Mouse (Mus musculus) urinary bladder, postnatal 10 days (tissue): ENCODE data around the gene Gm525.
"Not testable (repeated sequence)": the region's sequence is repeated elsewhere in the genome, so short reads cannot be mapped to it uniquely, and the experiment has no call there.

Experiments used
- DNase-seq: peaks from one replicate; pipeline ENCODE4 v3.0.0; 2022; ENCODE audit warnings: low spot score

The Gm525 gene

GRCm38 (mm10) chr11:89097292-89097691 lies 23.7 kb downstream of the Gm525 start:
- not testable (repeated sequence) for DNase-seq

DNA sequence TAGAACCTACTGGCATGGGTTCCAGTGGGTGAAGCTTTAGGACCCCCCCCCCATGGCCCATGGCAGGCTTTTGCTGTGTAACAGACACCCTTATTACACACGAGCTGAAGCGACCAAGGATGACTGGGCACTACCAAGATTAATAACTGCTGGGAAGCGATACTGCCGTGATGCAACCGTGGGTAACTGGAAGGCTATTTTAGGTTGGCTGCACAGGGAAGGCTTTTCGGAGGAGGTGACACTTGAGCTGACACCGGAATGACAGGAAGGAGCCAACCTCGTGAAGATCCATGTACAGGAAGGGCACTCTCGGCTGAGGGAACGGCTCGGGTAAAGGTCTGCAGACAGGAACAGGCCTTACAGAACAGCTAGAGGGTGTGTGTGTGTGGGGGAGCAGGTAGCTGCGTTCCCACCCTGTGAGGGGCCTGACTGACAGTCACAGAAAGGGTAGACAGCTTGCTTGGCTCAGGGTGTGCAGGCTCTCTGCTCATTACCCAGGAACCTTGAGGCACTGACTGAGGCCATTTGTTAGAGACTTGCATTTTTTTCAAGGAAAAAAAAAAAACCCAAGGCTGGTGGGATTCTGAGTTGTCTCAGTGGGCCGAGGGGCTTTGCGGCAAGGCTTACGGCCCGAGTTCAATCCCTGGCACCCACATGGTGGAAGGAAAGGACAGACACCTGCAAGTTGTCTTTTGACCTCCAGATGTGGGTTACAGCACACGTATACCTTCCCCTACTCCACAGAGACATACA lies 24.6 kb downstream of the Gm525 start:
- no peak for DNase-seq

GRCm38 (mm10) chr11:89098930-89099329 lies 25.3 kb downstream of the Gm525 start:
- DNase-seq = no peak

GRCm38 (mm10) chr11:89100403-89100802 lies 26.8 kb downstream of the Gm525 start:
- DNase-seq = peak; percentile 47

DNA sequence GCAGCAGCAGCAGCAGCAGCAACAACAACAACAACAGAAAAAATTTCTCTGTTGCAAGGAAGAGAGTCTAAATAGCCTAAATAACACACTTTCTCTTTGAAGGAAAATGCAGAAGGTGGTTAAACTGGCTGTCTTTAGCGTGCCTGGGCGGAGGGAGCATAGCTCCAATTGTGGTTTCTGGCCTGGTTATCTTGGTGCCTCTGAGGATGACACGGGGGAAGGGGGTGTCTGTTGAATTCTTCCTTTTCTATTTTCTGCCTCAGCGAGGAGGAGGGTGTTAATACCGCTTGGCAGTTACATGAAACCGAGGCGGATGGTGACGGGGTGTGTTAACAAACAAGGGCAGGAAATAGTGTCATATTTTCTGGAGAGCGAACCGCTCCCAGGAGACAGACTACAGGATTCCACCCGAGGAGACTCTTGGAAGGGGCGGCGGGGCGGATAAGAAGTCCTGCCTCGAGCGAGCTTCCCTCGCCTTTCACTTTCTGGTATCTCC lies 27.2 kb downstream of the Gm525 start:
- no peak for DNase-seq

DNA sequence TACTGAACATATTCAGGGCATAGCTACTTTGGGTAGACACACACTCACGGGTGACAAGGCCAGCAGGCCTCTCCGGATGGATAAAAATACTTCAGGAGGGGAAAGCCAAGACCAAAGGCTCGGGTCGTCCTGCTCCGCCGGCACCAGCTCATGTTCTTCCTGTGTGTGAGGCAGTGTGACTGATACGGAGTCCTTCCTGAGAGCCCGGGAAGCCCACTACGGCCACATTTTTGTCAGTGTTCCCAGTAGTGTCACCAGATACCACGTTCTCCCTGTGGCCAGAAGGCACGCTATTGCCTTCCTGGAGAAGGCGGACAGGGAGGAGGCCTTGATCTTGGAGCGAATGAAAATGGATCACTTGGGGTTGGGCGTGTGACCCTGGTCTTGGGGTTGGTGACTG lies 29.5 kb downstream of the Gm525 start:
- DNase-seq = no peak

- no peak for DNase-seq
Observed at GRCm38 (mm10) chr11:89105211-89105610, 31.6 kb downstream of the Gm525 start.

DNA sequence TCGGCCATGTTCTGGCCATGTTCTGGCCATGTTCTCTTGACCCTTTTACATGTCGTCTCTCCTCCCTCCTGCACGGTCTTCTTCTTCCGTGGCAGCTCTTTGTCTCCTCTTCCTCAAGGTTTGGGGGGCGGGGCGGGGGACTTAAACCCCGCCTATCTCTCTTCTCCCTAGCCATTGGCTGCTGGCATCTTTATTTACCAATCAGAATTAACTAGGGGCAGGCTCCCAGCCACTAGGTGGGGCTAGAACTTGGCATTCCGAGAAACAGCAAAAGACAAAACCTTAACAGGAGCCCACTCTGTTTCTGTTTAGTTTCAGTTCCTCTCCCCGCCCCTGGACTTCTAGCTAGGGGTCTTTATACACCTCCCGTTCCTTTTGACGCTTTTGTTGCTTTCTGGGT lies 32.2 kb downstream of the Gm525 start:
- DNase-seq = no peak

- no peak for DNase-seq
Observed at GRCm38 (mm10) chr11:89107180-89107807, 33.7 kb downstream of the Gm525 start.

GRCm38 (mm10) chr11:89124411-89124810 lies 50.8 kb downstream of the Gm525 start:
- no peak for DNase-seq

GRCm38 (mm10) chr11:89130856-89131255 lies 57.2 kb downstream of the Gm525 start:
- DNase-seq = no peak

DNA sequence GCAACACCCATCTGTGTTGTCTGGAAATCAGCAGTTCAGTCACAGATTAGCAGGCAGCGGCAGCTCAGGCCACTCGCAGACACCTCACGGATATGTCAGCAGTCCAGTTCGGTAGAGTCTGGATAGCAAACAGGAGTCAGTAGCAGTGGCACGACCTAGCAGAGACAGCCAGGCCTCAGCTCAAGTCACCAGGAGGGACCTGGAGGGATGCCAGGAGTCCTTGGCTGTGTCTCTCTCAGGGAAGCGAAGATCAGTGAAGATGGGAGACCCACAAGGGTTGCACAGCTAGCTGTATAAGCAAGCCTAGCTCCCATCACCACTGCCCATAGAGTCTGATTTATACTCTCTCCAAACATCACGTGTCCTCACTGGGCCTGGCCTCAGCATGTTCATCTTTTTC lies 58.8 kb downstream of the Gm525 start:
- no peak for DNase-seq

- DNase-seq = no peak
Observed at GRCm38 (mm10) chr11:89134211-89134610, 60.6 kb downstream of the Gm525 start.

DNA sequence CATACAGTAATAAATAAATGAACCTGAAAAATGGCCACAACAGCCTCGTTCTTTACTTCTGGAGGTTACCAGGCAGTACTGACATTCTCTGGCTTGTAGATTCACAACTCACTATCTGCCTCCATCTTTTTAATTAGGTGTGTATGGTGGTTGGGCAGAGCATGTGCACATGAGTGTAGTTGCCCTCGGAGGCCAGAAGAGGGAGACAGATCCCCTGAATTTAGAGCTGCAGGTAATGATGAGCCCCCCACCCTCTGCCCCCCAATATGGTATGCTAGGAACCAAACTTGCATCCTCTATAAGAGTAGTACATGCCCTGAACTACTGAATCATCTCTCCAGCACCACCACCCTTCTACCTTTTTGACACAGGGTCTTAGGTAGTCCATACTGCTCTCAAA lies 64.3 kb downstream of the Gm525 start:
- no peak for DNase-seq
